Mouse (Mus musculus): ENCODE data around the gene Ak3. TPM values are rescaled to one million over a fixed set of nuclear protein-coding genes. Genes with fewer than 3 reads are reported as not detected.

Gene Ak3
- polyA plus RNA-seq, 1 experiment, result 62.8 TPM

GRCm38 (mm10) chr19:29042143-29042542 is 5.6 kb downstream of the Ak3 start:
- Histone ChIP-seq H3ac (ENCODE audit: control insufficient read depth, insufficient read length) (no peak overlapping the region), H3K27me3 (ENCODE audit: control insufficient read depth, insufficient read depth, insufficient read length) (no peaks in the 10 kb centered on the region), H3K4me3 (no peak overlapping the region), H3K36me3 (ENCODE audit: control insufficient read depth, insufficient read depth) (peaks cover 16% of the 10 kb centered on the region), H3K4me2 (ENCODE audit: low read depth) (peak overlapping the region; percentile 6), H3K79me2 (ENCODE audit: control insufficient read depth, insufficient read depth) (peaks cover 5% of the 10 kb centered on the region)
- TF ChIP-seq USF1 (IDR thresholded peaks at IDR 0.05; ENCODE audit: low read depth) (no peak), MYOG (IDR thresholded peaks at IDR 0.05; ENCODE audit: control insufficient read depth in 1 of 3, insufficient read depth in 1 of 3, insufficient read length in 2 of 3, low read depth in 2 of 3) (no peak), POLR2A (IDR thresholded peaks at IDR 0.05; ENCODE audit: insufficient read length, low read depth) (no peak), MYOD1 (IDR thresholded peaks at IDR 0.05; ENCODE audit: control insufficient read depth in 1 of 3, insufficient read length in 2 of 3, low read depth in 2 of 3) (no peak), REST (IDR thresholded peaks at IDR 0.05; ENCODE audit: insufficient read depth, insufficient read length) (no peak), POLR2AphosphoS2 (IDR thresholded peaks at IDR 0.05; ENCODE audit: insufficient read length, low read depth) (no peak), CEBPB (IDR thresholded peaks at IDR 0.05; ENCODE audit: insufficient read depth, poor library complexity, severe bottlenecking) (no peak), TCF12 (IDR thresholded peaks at IDR 0.05; ENCODE audit: insufficient read depth, poor library complexity, severe bottlenecking) (no peak), MAX (IDR thresholded peaks at IDR 0.05; ENCODE audit: low read depth) (no peak), SRF (IDR thresholded peaks at IDR 0.05; ENCODE audit: control insufficient read depth, insufficient read length, low read depth) (no peak), TCF3 (IDR thresholded peaks at IDR 0.05; ENCODE audit: insufficient read length, low read depth) (no peak), E2F4 (IDR thresholded peaks at IDR 0.05; ENCODE audit: insufficient read depth) (no peak)

DNA sequence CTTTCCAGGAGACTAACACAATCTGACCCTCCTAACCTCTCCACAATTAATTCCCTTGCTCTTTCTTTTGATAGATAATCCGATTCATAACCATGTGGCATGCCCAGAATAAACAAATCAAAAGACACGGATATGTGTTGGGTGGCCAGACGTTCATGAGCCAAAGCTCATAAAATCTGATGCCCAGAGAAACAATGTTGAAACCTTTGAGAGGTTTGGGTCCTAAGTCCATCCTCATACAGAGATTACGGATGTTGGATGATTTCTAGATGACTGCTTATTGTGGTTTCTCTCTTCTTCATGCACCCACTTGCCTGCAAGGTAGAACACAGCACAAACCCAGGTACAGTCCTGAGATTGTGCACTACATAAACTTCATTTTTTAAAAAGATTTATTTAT is 7.6 kb downstream of the Ak3 start:
- Histone ChIP-seq H3ac (ENCODE audit: control insufficient read depth, insufficient read length) (no peak overlapping the region), H3K4me3 (no peak overlapping the region), H3K79me2 (ENCODE audit: control insufficient read depth, insufficient read depth) (no peaks in the 10 kb centered on the region), H3K4me2 (ENCODE audit: low read depth) (no peak overlapping the region), H3K36me3 (ENCODE audit: control insufficient read depth, insufficient read depth) (peaks cover 24% of the 10 kb centered on the region), H3K27me3 (ENCODE audit: control insufficient read depth, insufficient read depth, insufficient read length) (no peaks in the 10 kb centered on the region)
- TF ChIP-seq MYOD1 (IDR thresholded peaks at IDR 0.05; ENCODE audit: control insufficient read depth in 1 of 3, insufficient read length in 2 of 3, low read depth in 2 of 3), result no peak
- TF ChIP-seq USF1 (IDR thresholded peaks at IDR 0.05; ENCODE audit: low read depth), result no peak
- TF ChIP-seq MAX (IDR thresholded peaks at IDR 0.05; ENCODE audit: low read depth), result no peak
- no peak for TF ChIP-seq MYOG (IDR thresholded peaks at IDR 0.05; ENCODE audit: control insufficient read depth in 1 of 3, insufficient read depth in 1 of 3, insufficient read length in 2 of 3, low read depth in 2 of 3)
- TF ChIP-seq TCF3 (IDR thresholded peaks at IDR 0.05; ENCODE audit: insufficient read length, low read depth), result no peak
- TF ChIP-seq SRF (IDR thresholded peaks at IDR 0.05; ENCODE audit: control insufficient read depth, insufficient read length, low read depth), result no peak
- TF ChIP-seq POLR2A (IDR thresholded peaks at IDR 0.05; ENCODE audit: insufficient read length, low read depth), result no peak
- no peak for TF ChIP-seq POLR2AphosphoS2 (IDR thresholded peaks at IDR 0.05; ENCODE audit: insufficient read length, low read depth)
- no peak for TF ChIP-seq TCF12 (IDR thresholded peaks at IDR 0.05; ENCODE audit: insufficient read depth, poor library complexity, severe bottlenecking)
- TF ChIP-seq E2F4 (IDR thresholded peaks at IDR 0.05; ENCODE audit: insufficient read depth), result no peak
- no peak for TF ChIP-seq CEBPB (IDR thresholded peaks at IDR 0.05; ENCODE audit: insufficient read depth, poor library complexity, severe bottlenecking)
- no peak for TF ChIP-seq REST (IDR thresholded peaks at IDR 0.05; ENCODE audit: insufficient read depth, insufficient read length)

- Histone ChIP-seq H3K27me3 (ENCODE audit: control insufficient read depth, insufficient read depth, insufficient read length) (no peaks in the 10 kb centered on the region), H3K79me2 (ENCODE audit: control insufficient read depth, insufficient read depth) (no peaks in the 10 kb centered on the region), H3ac (ENCODE audit: control insufficient read depth, insufficient read length) (no peak overlapping the region), H3K4me3 (no peak overlapping the region), H3K36me3 (ENCODE audit: control insufficient read depth, insufficient read depth) (peaks cover 24% of the 10 kb centered on the region), H3K4me2 (ENCODE audit: low read depth) (no peak overlapping the region)
- TF ChIP-seq SRF (IDR thresholded peaks at IDR 0.05; ENCODE audit: control insufficient read depth, insufficient read length, low read depth) (no peak), MYOG (IDR thresholded peaks at IDR 0.05; ENCODE audit: control insufficient read depth in 1 of 3, insufficient read depth in 1 of 3, insufficient read length in 2 of 3, low read depth in 2 of 3) (no peak), E2F4 (IDR thresholded peaks at IDR 0.05; ENCODE audit: insufficient read depth) (no peak), MAX (IDR thresholded peaks at IDR 0.05; ENCODE audit: low read depth) (no peak)
Observed at GRCm38 (mm10) chr19:29039334-29039733, 8.4 kb downstream of the Ak3 start.

DNA sequence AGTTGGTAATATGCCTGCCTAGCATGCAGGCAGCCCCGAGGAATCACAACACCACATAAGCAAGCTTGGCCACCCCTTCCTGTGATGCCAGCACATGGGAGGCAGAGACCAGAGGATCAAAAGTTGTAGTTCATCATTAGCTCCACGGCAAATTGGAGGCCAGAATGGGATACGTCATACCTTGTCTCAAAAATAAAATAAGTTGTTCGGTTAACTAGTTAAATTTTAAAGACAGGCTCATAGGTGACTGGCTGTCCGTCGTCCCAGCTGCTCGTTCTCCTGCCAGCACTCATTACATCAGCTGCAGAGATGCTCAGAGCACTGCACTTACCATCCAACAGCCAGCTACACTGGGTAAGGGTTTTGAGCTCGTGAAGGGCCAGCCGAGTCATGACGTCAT is 10.2 kb downstream of the Ak3 start:
- Histone ChIP-seq H3ac (ENCODE audit: control insufficient read depth, insufficient read length) (no peak overlapping the region), H3K36me3 (ENCODE audit: control insufficient read depth, insufficient read depth) (peaks cover 24% of the 10 kb centered on the region), H3K4me2 (ENCODE audit: low read depth) (no peak overlapping the region), H3K79me2 (ENCODE audit: control insufficient read depth, insufficient read depth) (no peaks in the 10 kb centered on the region), H3K4me3 (no peak overlapping the region), H3K27me3 (ENCODE audit: control insufficient read depth, insufficient read depth, insufficient read length) (no peaks in the 10 kb centered on the region)
- TF ChIP-seq MAX (IDR thresholded peaks at IDR 0.05; ENCODE audit: low read depth), result no peak
- no peak for TF ChIP-seq E2F4 (IDR thresholded peaks at IDR 0.05; ENCODE audit: insufficient read depth)
- TF ChIP-seq POLR2A (IDR thresholded peaks at IDR 0.05; ENCODE audit: insufficient read length, low read depth), result no peak
- no peak for TF ChIP-seq MYOG (IDR thresholded peaks at IDR 0.05; ENCODE audit: control insufficient read depth in 1 of 3, insufficient read depth in 1 of 3, insufficient read length in 2 of 3, low read depth in 2 of 3)
- no peak for TF ChIP-seq POLR2AphosphoS2 (IDR thresholded peaks at IDR 0.05; ENCODE audit: insufficient read length, low read depth)
- TF ChIP-seq REST (IDR thresholded peaks at IDR 0.05; ENCODE audit: insufficient read depth, insufficient read length), result no peak
- no peak for TF ChIP-seq SRF (IDR thresholded peaks at IDR 0.05; ENCODE audit: control insufficient read depth, insufficient read length, low read depth)
- TF ChIP-seq CEBPB (IDR thresholded peaks at IDR 0.05; ENCODE audit: insufficient read depth, poor library complexity, severe bottlenecking), result no peak

GRCm38 (mm10) chr19:29037026-29037425 is 10.7 kb downstream of the Ak3 start:
- Histone ChIP-seq H3K4me3 (no peak overlapping the region), H3K79me2 (ENCODE audit: control insufficient read depth, insufficient read depth) (no peaks in the 10 kb centered on the region), H3K4me2 (ENCODE audit: low read depth) (no peak overlapping the region), H3K27me3 (ENCODE audit: control insufficient read depth, insufficient read depth, insufficient read length) (no peaks in the 10 kb centered on the region), H3ac (ENCODE audit: control insufficient read depth, insufficient read length) (no peak overlapping the region), H3K36me3 (ENCODE audit: control insufficient read depth, insufficient read depth) (peaks cover 24% of the 10 kb centered on the region)
- TF ChIP-seq SRF (IDR thresholded peaks at IDR 0.05; ENCODE audit: control insufficient read depth, insufficient read length, low read depth), result no peak
